Mouse (Mus musculus) CH12.LX (cell line): ENCODE results near the gene Rpl36al.

Experiments
- BHLHE40 ChIP-seq: IDR thresholded peaks from 2 replicates; pipeline ENCODE4 v1.6.1; 2011; ENCODE audit warnings: mild to moderate bottlenecking, low read depth, low read length, improper control_type of control experiment
- CTCF ChIP-seq, 2 experiments: IDR thresholded peaks in 1 of 2; conservative IDR thresholded peaks in 1 of 2; 2 replicates each; pipeline ENCODE4 v1.5.1; 2011 to 2012; ENCODE audit warnings: low read depth in 2 of 2, low read length in 2 of 2, improper control_type of control experiment in 1 of 2, inconsistent platforms in 1 of 2, mild to moderate bottlenecking in 1 of 2, moderate library complexity in 1 of 2
- EP300 ChIP-seq: IDR thresholded peaks from 2 replicates; pipeline ENCODE4 v1.6.1; 2011; ENCODE audit warnings: low read length, improper control_type of control experiment
- POLR2A ChIP-seq: IDR thresholded peaks from 2 replicates; pipeline ENCODE4 v1.6.1; 2011; ENCODE audit warnings: low read depth, mild to moderate bottlenecking, improper control_type of control experiment, low read length
- SMC3 ChIP-seq: IDR thresholded peaks from 2 replicates; pipeline ENCODE4 v1.6.1; 2011; ENCODE audit warnings: low read depth, low read length, improper control_type of control experiment
- UBTF ChIP-seq: IDR thresholded peaks from 2 replicates; pipeline ENCODE4 v1.6.1; 2012; ENCODE audit warnings: low read depth, mild to moderate bottlenecking, inconsistent platforms, low read length, improper control_type of control experiment, moderate library complexity
- USF1 ChIP-seq: IDR thresholded peaks from 2 replicates; pipeline ENCODE4 v1.6.1; 2014; ENCODE audit warnings: low read depth, mild to moderate bottlenecking, inconsistent platforms, low read length, improper control_type of control experiment
- ZKSCAN1 ChIP-seq: IDR thresholded peaks from 2 replicates; pipeline ENCODE4 v1.6.1; 2012; ENCODE audit warnings: low read depth, inconsistent platforms, low read length, improper control_type of control experiment, borderline replicate concordance

DNA sequence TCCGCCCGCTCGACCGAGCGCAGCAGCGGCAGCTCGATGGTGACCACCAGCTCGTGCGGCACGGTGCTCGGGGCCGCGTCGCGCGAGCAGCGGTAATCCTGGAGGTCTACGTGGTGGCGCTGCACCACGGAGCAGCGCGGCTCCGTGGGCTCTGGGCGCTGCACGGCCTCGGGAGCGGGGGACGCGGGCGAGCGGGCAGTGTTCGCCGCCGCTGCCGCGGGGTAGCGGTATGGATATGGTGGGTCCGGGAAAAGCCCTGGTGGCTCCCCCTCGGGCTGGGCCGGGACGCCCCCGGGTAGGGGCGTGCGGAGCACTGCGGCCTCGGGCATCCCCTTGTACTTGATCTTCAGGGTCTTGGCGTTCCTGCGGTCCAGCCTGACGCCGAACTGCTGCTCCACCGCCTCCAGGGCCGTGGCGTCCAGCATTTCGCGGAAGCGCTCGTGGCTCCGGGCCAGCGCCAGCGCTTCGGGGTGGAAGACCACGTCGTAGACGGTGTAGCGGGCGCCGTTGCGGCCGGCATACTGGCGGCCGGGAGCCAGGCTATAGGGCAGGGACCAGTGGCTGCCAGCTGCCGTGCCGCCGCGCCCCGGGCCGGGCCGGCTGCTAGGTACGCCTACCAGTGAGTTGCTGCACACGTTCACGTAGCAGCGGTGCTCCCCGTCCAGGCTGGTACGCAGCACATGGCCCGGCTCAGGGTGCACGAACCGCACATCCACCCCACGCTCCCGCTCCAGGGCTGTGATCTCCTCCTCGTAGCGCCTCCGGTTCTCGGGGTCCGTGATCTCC is 13.7 kb upstream of the Rpl36al start:
- TF ChIP-seq SMC3 = no peak
- TF ChIP-seq USF1 = no peak
- TF ChIP-seq UBTF = peak; percentile 70
- TF ChIP-seq EP300 = no peak
- no peak for TF ChIP-seq CTCF (conservative IDR thresholded peaks at IDR 0.05 in 1 of 2, IDR thresholded peaks at IDR 0.05 in 1 of 2; ENCODE audit: low read depth in 2 of 2, low read length in 2 of 2)
- no peak for TF ChIP-seq ZKSCAN1
- TF ChIP-seq POLR2A = no peak
- no peak for TF ChIP-seq BHLHE40
